Comparison of ENCODE assay signal across 11 mouse cellular contexts in the genomic region with DNA sequence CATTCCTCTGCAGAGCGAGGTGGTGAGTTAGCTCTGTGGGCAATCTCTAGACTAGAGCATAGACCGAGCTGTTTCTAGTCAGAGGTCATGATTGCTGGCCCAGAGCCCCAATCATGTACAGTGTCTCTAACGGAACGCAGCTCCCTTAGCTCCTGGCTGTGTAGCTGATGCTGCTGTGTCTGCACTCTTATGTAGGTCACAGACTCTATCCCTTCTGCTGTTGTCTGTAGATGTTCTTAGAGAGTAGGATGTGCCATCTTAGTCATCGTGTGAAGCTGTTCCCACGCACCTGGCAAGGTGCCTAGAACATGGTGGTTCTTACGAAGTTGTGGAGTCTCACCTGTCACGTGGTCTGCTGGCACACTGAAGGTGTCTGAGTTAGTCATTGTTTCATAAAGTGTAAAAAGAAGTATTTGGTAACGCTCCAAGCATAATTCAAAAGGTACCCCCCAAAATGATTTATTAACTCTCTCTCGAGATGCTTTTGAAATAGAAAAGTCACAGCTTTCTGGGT.
DNase-seq lines count a peak whose midpoint lies in the region; ATAC-seq lines count a peak whose summit lies in the region.
"Had no signal": no experiment of that assay in that cellular context is flagged by ENCODE, and none has a peak within 500 bp of the region (broad histone marks: within the 10 kb centered on the region; RNA-seq: fewer than 3 reads in every experiment).

No protein-coding gene starts in this region.

- H3K9me3 ChIP-seq in kidney, embryonic 15.5 days (replicated peaks): no peaks in the 10 kb centered on the region
- H3K9me3 ChIP-seq: hindbrain, embryonic 12.5 days had no signal

- no peak overlapping the region for H3K4me2 ChIP-seq in kidney, embryonic 15.5 days
- H3K4me2 ChIP-seq: hindbrain, embryonic 12.5 days; lung, embryonic 14.5 days had no signal

- peak; percentile 98 for DNase-seq in brain, adult 2 months (ENCODE audit: low read depth, low spot score)
- DNase-seq in cerebellum, adult 9-10 months: peak; percentile 44
- peak; percentile 86 to 88 for DNase-seq in layer of hippocampus, adult 8-10 months (ENCODE audit: low spot score in 2 of 2)
- peak; percentile 21 for DNase-seq in lung, postnatal 36 days
- DNase-seq in ovary, adult 18-20 months (ENCODE audit: low spot score): no peak
- DNase-seq in adrenal gland, adult 18-20 months (ENCODE audit: low spot score in 2 of 2): no peak
- DNase-seq: gastrocnemius, adult 2 months; lung, embryonic 14.5 days; thymus, postnatal 36 days had no signal

- WGBS in kidney, embryonic 15.5 days: 90% methylated on average over 10 of the region's 10 CpGs

- no peaks in the 10 kb centered on the region for H3K36me3 ChIP-seq in kidney, embryonic 15.5 days
- H3K36me3 ChIP-seq: hindbrain, embryonic 12.5 days had no signal

- no peak for ATAC-seq in kidney, embryonic 15.5 days (replicated peaks; ENCODE audit: low FRiP score)

- no peak overlapping the region for H3K27ac ChIP-seq in kidney, embryonic 15.5 days
- H3K27ac ChIP-seq: gastrocnemius, adult 2 months; hindbrain, embryonic 12.5 days had no signal

- no peaks in the 10 kb centered on the region for H3K27me3 ChIP-seq in kidney, embryonic 15.5 days
- H3K27me3 ChIP-seq: hindbrain, embryonic 12.5 days had no signal

- H3K9ac ChIP-seq in kidney, embryonic 15.5 days: no peak overlapping the region
- H3K9ac ChIP-seq: hindbrain, embryonic 12.5 days; lung, embryonic 14.5 days had no signal

- no peaks in the 10 kb centered on the region for H3K4me1 ChIP-seq in kidney, embryonic 15.5 days
- H3K4me1 ChIP-seq: hindbrain, embryonic 12.5 days had no signal

- no peak overlapping the region for H3K4me3 ChIP-seq in kidney, embryonic 15.5 days (replicated peaks)
- H3K4me3 ChIP-seq: gastrocnemius, adult 2 months; hindbrain, embryonic 12.5 days had no signal

Comparison
In these comparisons a context has a peak if more than half of its experiments do, and no peak if none do; other contexts are left out.
1. DNase-seq: peak in brain, adult 2 months (single experiment), cerebellum, adult 9-10 months (single experiment), layer of hippocampus, adult 8-10 months (2 of 2) and lung, postnatal 36 days (single experiment); none in ovary, adult 18-20 months (single experiment) and adrenal gland, adult 18-20 months (0 of 2).